Mouse (Mus musculus): ENCODE measurements around the gene Mpp6. TPM values are rescaled to one million over a fixed set of nuclear protein-coding genes. Genes with fewer than 3 reads are reported as not detected.
A peak's percentile ranks its signal among the peaks of the same experiment; 100 is the strongest.

Mpp6 gene
- polyA plus RNA-seq, 1 experiment from 2014 or later = 65.2 TPM

- 93% methylated on average over 1 of the region's 1 CpGs for WGBS
- no peak overlapping the region for H3K4me2 ChIP-seq (replicated peaks)
- H3K4me3 ChIP-seq (replicated peaks; ENCODE audit: low read length) = no peak overlapping the region
- H3K9me3 ChIP-seq (ENCODE audit: control insufficient read depth, low read length) = no peaks in the 10 kb centered on the region
- DNase-seq (ENCODE audit: low spot score) = no peak
- no peak overlapping the region for H3K9ac ChIP-seq
- no peak overlapping the region for H3K27ac ChIP-seq
- H3K36me3 ChIP-seq (replicated peaks; ENCODE audit: control insufficient read depth, insufficient read depth) = no peaks in the 10 kb centered on the region
- no peaks in the 10 kb centered on the region for H3K4me1 ChIP-seq (replicated peaks; ENCODE audit: control insufficient read depth, insufficient read depth, low read length)
- no peaks in the 10 kb centered on the region for H3K27me3 ChIP-seq (ENCODE audit: control insufficient read depth, insufficient read depth, low read length)
- ATAC-seq (ENCODE audit: low FRiP score) = no peak
Observed at GRCm38 (mm10) chr6:50175736-50176135, 65.7 kb downstream of the Mpp6 start.

GRCm38 (mm10) chr6:50180189-50180588 lies 70.1 kb downstream of the Mpp6 start:
- no peak overlapping the region for H3K4me3 ChIP-seq (replicated peaks; ENCODE audit: low read length)
- no peaks in the 10 kb centered on the region for H3K9me3 ChIP-seq (ENCODE audit: control insufficient read depth, low read length)
- 77% methylated on average over 4 of the region's 4 CpGs for WGBS
- no peaks in the 10 kb centered on the region for H3K4me1 ChIP-seq (replicated peaks; ENCODE audit: control insufficient read depth, insufficient read depth, low read length)
- no peaks in the 10 kb centered on the region for H3K27me3 ChIP-seq (ENCODE audit: control insufficient read depth, insufficient read depth, low read length)
- ATAC-seq (ENCODE audit: low FRiP score) = no peak
- H3K9ac ChIP-seq = no peak overlapping the region
- peaks cover 27% of the 10 kb centered on the region for H3K36me3 ChIP-seq (replicated peaks; ENCODE audit: control insufficient read depth, insufficient read depth)
- peak; percentile 52 for DNase-seq (ENCODE audit: low spot score)
- no peak overlapping the region for H3K4me2 ChIP-seq (replicated peaks)
- no peak overlapping the region for H3K27ac ChIP-seq

GRCm38 (mm10) chr6:50187955-50188354 lies 77.9 kb downstream of the Mpp6 start:
- no peak for DNase-seq (ENCODE audit: low spot score)
- Histone ChIP-seq H3K4me2 (replicated peaks) (no peak overlapping the region), H3K27me3 (ENCODE audit: control insufficient read depth, insufficient read depth, low read length) (no peaks in the 10 kb centered on the region), H3K4me3 (replicated peaks; ENCODE audit: low read length) (no peak overlapping the region), H3K9ac (no peak overlapping the region), H3K4me1 (replicated peaks; ENCODE audit: control insufficient read depth, insufficient read depth, low read length) (no peaks in the 10 kb centered on the region), H3K9me3 (ENCODE audit: control insufficient read depth, low read length) (no peaks in the 10 kb centered on the region), H3K27ac (no peak overlapping the region), H3K36me3 (replicated peaks; ENCODE audit: control insufficient read depth, insufficient read depth) (peaks cover 41% of the 10 kb centered on the region)
- no peak for ATAC-seq (ENCODE audit: low FRiP score)
- 87% methylated on average over 4 of the region's 4 CpGs for WGBS

- no peak for DNase-seq (ENCODE audit: low spot score)
- Histone ChIP-seq H3K4me1 (replicated peaks; ENCODE audit: control insufficient read depth, insufficient read depth, low read length) (no peaks in the 10 kb centered on the region), H3K27me3 (ENCODE audit: control insufficient read depth, insufficient read depth, low read length) (no peaks in the 10 kb centered on the region), H3K4me2 (replicated peaks) (no peak overlapping the region), H3K4me3 (replicated peaks; ENCODE audit: low read length) (no peak overlapping the region), H3K36me3 (replicated peaks; ENCODE audit: control insufficient read depth, insufficient read depth) (peaks cover 29% of the 10 kb centered on the region), H3K9ac (no peak overlapping the region), H3K9me3 (ENCODE audit: control insufficient read depth, low read length) (no peaks in the 10 kb centered on the region), H3K27ac (no peak overlapping the region)
- ATAC-seq (ENCODE audit: low FRiP score) = no peak
Observed at GRCm38 (mm10) chr6:50189376-50189775, 79.3 kb downstream of the Mpp6 start.

GRCm38 (mm10) chr6:50191605-50192004 lies 81.6 kb downstream of the Mpp6 start:
- no peak overlapping the region for H3K4me3 ChIP-seq (replicated peaks; ENCODE audit: low read length)
- no peak overlapping the region for H3K9ac ChIP-seq
- peaks cover 29% of the 10 kb centered on the region for H3K36me3 ChIP-seq (replicated peaks; ENCODE audit: control insufficient read depth, insufficient read depth)
- no peaks in the 10 kb centered on the region for H3K9me3 ChIP-seq (ENCODE audit: control insufficient read depth, low read length)
- ATAC-seq (ENCODE audit: low FRiP score) (no peak), DNase-seq (ENCODE audit: low spot score) (no peak)
- no peaks in the 10 kb centered on the region for H3K4me1 ChIP-seq (replicated peaks; ENCODE audit: control insufficient read depth, insufficient read depth, low read length)
- H3K27ac ChIP-seq = no peak overlapping the region
- WGBS = 97% methylated on average over 3 of the region's 3 CpGs
- H3K27me3 ChIP-seq (ENCODE audit: control insufficient read depth, insufficient read depth, low read length) = no peaks in the 10 kb centered on the region
- H3K4me2 ChIP-seq (replicated peaks) = no peak overlapping the region

- WGBS = 86% methylated on average over 1 of the region's 1 CpGs
- Histone ChIP-seq H3K4me1 (replicated peaks; ENCODE audit: control insufficient read depth, insufficient read depth, low read length) (no peaks in the 10 kb centered on the region), H3K36me3 (replicated peaks; ENCODE audit: control insufficient read depth, insufficient read depth) (peaks cover 31% of the 10 kb centered on the region), H3K4me2 (replicated peaks) (no peak overlapping the region), H3K9ac (no peak overlapping the region), H3K9me3 (ENCODE audit: control insufficient read depth, low read length) (no peaks in the 10 kb centered on the region), H3K27me3 (ENCODE audit: control insufficient read depth, insufficient read depth, low read length) (no peaks in the 10 kb centered on the region), H3K4me3 (replicated peaks; ENCODE audit: low read length) (no peak overlapping the region), H3K27ac (no peak overlapping the region)
- DNase-seq (ENCODE audit: low spot score) (no peak), ATAC-seq (ENCODE audit: low FRiP score) (no peak)
Observed at GRCm38 (mm10) chr6:50192169-50192568, 82.1 kb downstream of the Mpp6 start.

- Histone ChIP-seq H3K27ac (no peak overlapping the region), H3K9me3 (ENCODE audit: control insufficient read depth, low read length) (no peaks in the 10 kb centered on the region), H3K4me2 (replicated peaks) (no peak overlapping the region), H3K9ac (no peak overlapping the region), H3K36me3 (replicated peaks; ENCODE audit: control insufficient read depth, insufficient read depth) (peaks cover 34% of the 10 kb centered on the region), H3K4me3 (replicated peaks; ENCODE audit: low read length) (no peak overlapping the region), H3K4me1 (replicated peaks; ENCODE audit: control insufficient read depth, insufficient read depth, low read length) (no peaks in the 10 kb centered on the region), H3K27me3 (ENCODE audit: control insufficient read depth, insufficient read depth, low read length) (no peaks in the 10 kb centered on the region)
- no peak for ATAC-seq (ENCODE audit: low FRiP score)
- WGBS = 87% methylated on average over 3 of the region's 3 CpGs
- DNase-seq (ENCODE audit: low spot score) = no peak
Observed at GRCm38 (mm10) chr6:50192822-50193221, 82.8 kb downstream of the Mpp6 start.

- WGBS = 96% methylated on average over 5 of the region's 5 CpGs
- H3K4me3 ChIP-seq (replicated peaks; ENCODE audit: low read length) = no peak overlapping the region
- ATAC-seq (ENCODE audit: low FRiP score) (no peak), DNase-seq (ENCODE audit: low spot score) (no peak)
- H3K9me3 ChIP-seq (ENCODE audit: control insufficient read depth, low read length) = no peaks in the 10 kb centered on the region
- H3K27me3 ChIP-seq (ENCODE audit: control insufficient read depth, insufficient read depth, low read length) = no peaks in the 10 kb centered on the region
- no peaks in the 10 kb centered on the region for H3K4me1 ChIP-seq (replicated peaks; ENCODE audit: control insufficient read depth, insufficient read depth, low read length)
- no peak overlapping the region for H3K27ac ChIP-seq
- H3K4me2 ChIP-seq (replicated peaks) = no peak overlapping the region
- no peak overlapping the region for H3K9ac ChIP-seq
- H3K36me3 ChIP-seq (replicated peaks; ENCODE audit: control insufficient read depth, insufficient read depth) = peaks cover 39% of the 10 kb centered on the region
Observed at GRCm38 (mm10) chr6:50193851-50194250, 83.8 kb downstream of the Mpp6 start.

GRCm38 (mm10) chr6:50204356-50204755 lies 94.3 kb downstream of the Mpp6 start:
- no peak overlapping the region for H3K4me2 ChIP-seq (replicated peaks)
- no peaks in the 10 kb centered on the region for H3K9me3 ChIP-seq (ENCODE audit: control insufficient read depth, low read length)
- no peak overlapping the region for H3K27ac ChIP-seq
- H3K36me3 ChIP-seq (replicated peaks; ENCODE audit: control insufficient read depth, insufficient read depth) = peaks cover 9% of the 10 kb centered on the region; the same call in 1 of the 2 replicates
- H3K4me3 ChIP-seq (replicated peaks; ENCODE audit: low read length) = no peak overlapping the region
- H3K27me3 ChIP-seq (ENCODE audit: control insufficient read depth, insufficient read depth, low read length) = no peaks in the 10 kb centered on the region
- DNase-seq (ENCODE audit: low spot score) (no peak), ATAC-seq (ENCODE audit: low FRiP score) (no peak)
- no peaks in the 10 kb centered on the region for H3K4me1 ChIP-seq (replicated peaks; ENCODE audit: control insufficient read depth, insufficient read depth, low read length)
- WGBS = 81% methylated on average over 4 of the region's 4 CpGs
- H3K9ac ChIP-seq = no peak overlapping the region

GRCm38 (mm10) chr6:50205093-50205492 lies 95.1 kb downstream of the Mpp6 start:
- ATAC-seq (ENCODE audit: low FRiP score) (no peak), DNase-seq (ENCODE audit: low spot score) (no peak)
- no peaks in the 10 kb centered on the region for H3K9me3 ChIP-seq (ENCODE audit: control insufficient read depth, low read length)
- no peak overlapping the region for H3K9ac ChIP-seq
- H3K4me1 ChIP-seq (replicated peaks; ENCODE audit: control insufficient read depth, insufficient read depth, low read length) = no peaks in the 10 kb centered on the region
- H3K27me3 ChIP-seq (ENCODE audit: control insufficient read depth, insufficient read depth, low read length) = no peaks in the 10 kb centered on the region
- no peak overlapping the region for H3K27ac ChIP-seq
- H3K36me3 ChIP-seq (replicated peaks; ENCODE audit: control insufficient read depth, insufficient read depth) = peaks cover 9% of the 10 kb centered on the region; the same call in 1 of the 2 replicates
- no peak overlapping the region for H3K4me3 ChIP-seq (replicated peaks; ENCODE audit: low read length)
- 96% methylated on average over 4 of the region's 4 CpGs for WGBS
- H3K4me2 ChIP-seq (replicated peaks) = no peak overlapping the region

Measured in hindbrain, embryonic 14.5 days (tissue).